Mouse (Mus musculus) naive thymus-derived CD4-positive, alpha-beta T cell, adult 5 months (primary cell): ENCODE data around the gene Gm9040. TPM values are rescaled to one million over a fixed set of nuclear protein-coding genes. Genes with fewer than 3 reads are reported as not detected.

Source experiments
- polyA plus RNA-seq: library from polyadenylated mRNA; unstranded; fragments of 100-300 nt; shearing (Covaris generic); gene quantifications from one replicate; pipeline ENCODE4 v1.2.1, GENCODE M21; 2017

Gene Gm9040
- not detected for polyA plus RNA-seq

DNA sequence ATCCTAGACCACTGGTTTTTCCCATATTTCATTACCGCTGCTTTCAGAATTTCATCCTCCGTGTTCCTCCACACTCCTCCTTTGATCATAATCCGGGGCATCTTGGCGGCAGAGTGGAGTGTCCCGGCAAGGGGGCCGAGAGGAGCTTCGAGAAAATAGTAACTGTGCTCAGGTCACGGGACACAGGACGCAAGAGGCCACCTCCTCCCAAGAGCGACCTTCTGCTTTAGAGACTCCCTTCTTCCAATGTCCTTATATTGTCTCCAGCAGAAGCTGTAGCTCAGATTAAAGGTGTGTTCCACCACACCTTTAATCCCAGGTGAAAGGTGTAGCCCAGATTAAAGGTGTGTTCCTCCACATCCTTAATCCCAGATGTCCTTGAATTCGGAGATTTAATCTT, at the start of gene Gm9040:
Gene Gm9040 (minus strand): TSS at position 101 of the 400 bp plus-strand sequence.

GRCm38 (mm10) chr10:118354005-118354404, 27.2 kb upstream of the Gm9040 start, which contains the start of gene Gm9049:
Gene Gm9049, minus strand, starts transcription at chr10:118354105.

GRCm38 (mm10) chr10:118348579-118348978, 21.8 kb upstream of the Gm9040 start, which contains the start of gene Gm9048:
Gene Gm9048, minus strand, starts transcription at chr10:118348679.

DNA sequence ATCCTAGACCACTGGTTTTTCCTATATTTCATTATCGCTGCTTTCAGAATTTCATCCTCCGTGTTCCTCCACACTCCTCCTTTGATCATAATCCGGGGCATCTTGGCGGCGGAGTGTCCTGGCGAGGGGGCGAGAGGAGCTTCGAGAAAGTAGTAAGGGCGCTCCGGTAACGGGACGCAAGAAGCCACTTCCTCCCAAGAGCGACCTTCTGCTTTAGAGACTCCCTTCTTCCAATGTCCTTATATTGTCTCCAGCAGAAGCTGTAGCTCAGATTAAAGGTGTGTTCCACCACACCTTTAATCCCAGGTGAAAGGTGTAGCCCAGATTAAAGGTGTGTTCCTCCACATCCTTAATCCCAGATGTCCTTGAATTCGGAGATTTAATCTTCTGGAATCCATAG, 16.4 kb upstream of the Gm9040 start, which contains the start of gene Gm9046:
Gene Gm9046 (minus strand): TSS at position 101 of the 400 bp plus-strand sequence.

DNA sequence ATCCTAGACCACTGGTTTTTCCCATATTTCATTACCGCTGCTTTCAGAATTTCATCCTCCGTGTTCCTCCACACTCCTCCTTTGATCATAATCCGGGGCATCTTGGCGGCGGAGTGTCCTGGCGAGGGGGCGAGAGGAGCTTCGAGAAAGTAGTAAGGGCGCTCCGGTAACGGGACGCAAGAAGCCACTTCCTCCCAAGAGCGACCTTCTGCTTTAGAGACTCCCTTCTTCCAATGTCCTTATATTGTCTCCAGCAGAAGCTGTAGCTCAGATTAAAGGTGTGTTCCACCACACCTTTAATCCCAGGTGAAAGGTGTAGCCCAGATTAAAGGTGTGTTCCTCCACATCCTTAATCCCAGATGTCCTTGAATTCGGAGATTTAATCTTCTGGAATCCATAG, 11.0 kb upstream of the Gm9040 start, which contains the start of gene Gm9045:
Gene Gm9045 (minus strand): TSS at position 101 of the 400 bp plus-strand sequence.

DNA sequence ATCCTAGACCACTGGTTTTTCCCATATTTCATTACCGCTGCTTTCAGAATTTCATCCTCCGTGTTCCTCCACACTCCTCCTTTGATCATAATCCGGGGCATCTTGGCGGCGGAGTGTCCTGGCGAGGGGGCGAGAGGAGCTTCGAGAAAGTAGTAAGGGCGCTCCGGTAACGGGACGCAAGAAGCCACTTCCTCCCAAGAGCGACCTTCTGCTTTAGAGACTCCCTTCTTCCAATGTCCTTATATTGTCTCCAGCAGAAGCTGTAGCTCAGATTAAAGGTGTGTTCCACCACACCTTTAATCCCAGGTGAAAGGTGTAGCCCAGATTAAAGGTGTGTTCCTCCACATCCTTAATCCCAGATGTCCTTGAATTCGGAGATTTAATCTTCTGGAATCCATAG, 5.5 kb upstream of the Gm9040 start, which contains the start of gene Gm9044:
Gene Gm9044 (minus strand): TSS at position 101 of the 400 bp plus-strand sequence.

DNA sequence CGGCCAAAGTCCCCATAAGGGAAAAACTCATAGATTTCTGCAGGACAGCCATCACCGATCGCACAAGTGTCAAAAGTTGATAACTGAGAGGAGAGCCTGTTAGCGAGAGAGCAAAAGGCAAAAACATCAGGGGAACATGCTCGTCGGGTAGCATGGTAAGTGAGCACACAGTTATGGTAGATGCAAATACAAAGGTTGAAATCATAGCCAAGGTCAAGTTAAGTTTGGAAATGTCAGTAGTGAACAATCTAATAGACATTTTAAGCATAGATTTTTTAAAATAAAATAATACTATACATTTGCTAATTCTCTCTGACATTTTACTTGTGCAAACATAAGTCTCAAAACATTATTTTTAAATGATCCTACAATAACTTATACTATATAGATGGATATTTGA, 31.8 kb downstream of the Gm9040 start, which contains the start of gene Iltifb:
Gene Iltifb (minus strand): TSS at position 101 of the 400 bp plus-strand sequence.

Other genes starting within 250 kb of the Gm9040 start
- 8.9 TPM for gene Mdm1, start 185.2 kb downstream of the Gm9040 start, polyA plus RNA-seq
- gene Il22, start 122.0 kb downstream of the Gm9040 start, polyA plus RNA-seq = not detected
- not detected for gene Gm32717, start 86.2 kb downstream of the Gm9040 start, polyA plus RNA-seq
- gene Gm32802, start 68.3 kb downstream of the Gm9040 start, polyA plus RNA-seq = not detected
- gene Iltifb, start 31.9 kb downstream of the Gm9040 start, polyA plus RNA-seq = not detected
- gene Gm9044, start 5.4 kb upstream of the Gm9040 start, polyA plus RNA-seq = not detected
- gene Gm9045, start 10.9 kb upstream of the Gm9040 start, polyA plus RNA-seq = not detected
- gene Gm9046, start 16.3 kb upstream of the Gm9040 start, polyA plus RNA-seq = not detected
- not detected for gene Gm9048, start 21.7 kb upstream of the Gm9040 start, polyA plus RNA-seq
- gene Gm9049, start 27.1 kb upstream of the Gm9040 start, polyA plus RNA-seq = not detected
- 0.39 TPM for gene Ifng, start 114.1 kb upstream of the Gm9040 start, polyA plus RNA-seq